Mouse (Mus musculus) stomach, embryonic 14.5 days (tissue): ENCODE results near the gene Lypd1. TPM values are rescaled to one million over a fixed set of nuclear protein-coding genes. Genes with fewer than 3 reads are reported as not detected.

Source experiments
- ATAC-seq: fragments of 200-750 bp; cut with Nextera tagmentation; 2 replicates; pipeline ENCODE4 v1.8.0; 2017; ENCODE audit warnings: low read depth, moderate TSS enrichment; ENCODE audit not compliant: insufficient number of reproducible peaks, insufficient read depth, low FRiP score
- H3K27ac ChIP-seq: fragments of 300-500 bp; sonication (generic); 2 replicates; pipeline ENCODE4 v1.5.1; 2014; ENCODE audit warnings: mild to moderate bottlenecking, low read length, moderate library complexity, mixed read lengths
- H3K27me3 ChIP-seq: fragments of 300-500 bp; sonication (generic); 2 replicates; pipeline ENCODE4 v1.6.1; 2014; ENCODE audit warnings: low read length, control low read depth, mixed read lengths; ENCODE audit not compliant: control insufficient read depth, insufficient read depth
- H3K36me3 ChIP-seq: fragments of 300-500 bp; sonication (generic); 2 replicates; pipeline ENCODE4 v1.6.1; 2014; ENCODE audit warnings: mild to moderate bottlenecking, control low read depth, low read length, moderate library complexity, mixed read lengths; ENCODE audit not compliant: control insufficient read depth, insufficient read depth
- H3K4me1 ChIP-seq: fragments of 300-500 bp; sonication (generic); 2 replicates; pipeline ENCODE4 v1.6.1; 2014; ENCODE audit warnings: low read length, control low read depth, mixed read lengths; ENCODE audit not compliant: control insufficient read depth, insufficient read depth
- H3K4me2 ChIP-seq: fragments of 300-500 bp; sonication (generic); replicated peaks from 2 replicates; pipeline ENCODE4 v1.6.1; 2014; ENCODE audit warnings: low read depth, low read length, control low read depth
- H3K4me3 ChIP-seq: fragments of 300-500 bp; sonication (generic); 2 replicates; pipeline ENCODE4 v1.5.1; 2014; ENCODE audit warnings: low read depth, low read length, control low read depth
- H3K9ac ChIP-seq: fragments of 300-500 bp; sonication (generic); replicated peaks from 2 replicates; pipeline ENCODE4 v1.6.1; 2014; ENCODE audit warnings: low read depth, mild to moderate bottlenecking, control low read depth, low read length, moderate library complexity, mixed read lengths
- H3K9me3 ChIP-seq: fragments of 300-500 bp; sonication (generic); 2 replicates; pipeline ENCODE4 v1.6.1; 2016; ENCODE audit warnings: low read depth, low read length, control low read depth; ENCODE audit not compliant: control insufficient read depth
- WGBS: fragments of 180-500 bp; shearing (Covaris S2); extraction: QIAGEN DNeasy Blood & Tissue Kit; methylation state at CpG from one replicate; pipeline ENCODE4 v1.1.7; 2014; 5-methylcytosine and 5-hydroxymethylcytosine counted together
- polyA plus RNA-seq: library from polyadenylated mRNA; unstranded; fragments of >200 nt; fragmentation: Nextera tagmentation; extraction: Ambion mirVana; gene quantifications from 2 replicates; pipeline ENCODE4 v1.2.1, GENCODE M21; 2014

Lypd1 gene
- polyA plus RNA-seq, 1 experiment from 2014 or later, result 2.8 TPM

DNA sequence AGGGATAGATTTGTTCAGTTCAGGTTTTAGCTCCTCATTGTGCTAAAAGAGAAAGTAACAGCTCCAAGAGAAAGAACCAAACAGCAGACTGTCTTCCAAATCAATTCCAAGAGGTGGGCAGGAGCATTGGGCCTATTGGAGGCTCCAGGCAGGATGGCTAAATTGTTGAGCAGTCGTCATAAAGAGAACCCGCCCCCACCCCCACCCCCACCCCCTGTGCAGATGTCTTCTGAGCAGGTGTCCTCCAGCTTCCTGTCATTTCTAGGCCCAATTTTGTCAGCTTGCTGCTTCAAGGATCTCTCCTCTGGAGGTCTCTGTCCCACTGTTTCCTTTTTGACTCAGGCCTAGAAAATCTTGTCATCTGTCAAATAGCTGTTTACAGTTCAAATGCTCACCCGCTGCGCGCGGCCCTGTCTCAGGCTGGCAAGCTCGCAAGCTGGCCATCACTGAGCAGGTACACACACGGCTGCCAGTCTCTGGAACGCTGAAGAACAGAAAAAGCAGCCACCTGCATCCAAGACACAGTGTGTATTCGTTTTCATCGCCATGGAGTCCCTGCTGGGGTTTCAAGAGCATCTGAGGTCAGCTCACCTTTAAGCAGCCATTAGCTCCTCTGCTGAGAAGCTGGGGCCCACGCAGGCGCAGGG, 73.0 kb downstream of the Lypd1 start:
- H3K4me2 ChIP-seq, result no peak overlapping the region
- no peaks in the 10 kb centered on the region for H3K36me3 ChIP-seq
- H3K4me1 ChIP-seq, result no peaks in the 10 kb centered on the region
- no peak overlapping the region for H3K4me3 ChIP-seq
- H3K27me3 ChIP-seq, result no peaks in the 10 kb centered on the region
- 48% methylated on average over 13 of the region's 13 CpGs for WGBS
- no peak for ATAC-seq
- no peak overlapping the region for H3K27ac ChIP-seq
- H3K9me3 ChIP-seq, result no peaks in the 10 kb centered on the region
- no peak overlapping the region for H3K9ac ChIP-seq

DNA sequence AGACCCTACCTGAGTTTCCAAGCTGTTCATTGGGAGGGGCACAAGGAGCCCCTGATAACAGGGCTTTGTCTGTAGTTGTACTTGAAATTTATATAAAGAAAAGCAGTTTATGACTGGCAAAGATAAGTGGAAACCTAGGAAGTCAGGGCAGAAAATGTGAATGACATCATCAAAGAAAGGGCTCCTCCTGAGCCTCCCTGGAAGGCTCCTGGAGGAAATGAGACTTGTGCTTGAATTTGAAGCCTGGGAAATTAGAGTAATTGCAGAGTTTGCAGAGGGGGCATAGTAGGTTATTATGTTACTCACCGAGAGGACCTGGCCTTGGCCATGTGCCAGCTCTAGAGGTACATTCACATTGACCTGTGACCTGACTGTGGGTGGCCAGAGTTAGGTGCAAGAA, 75.4 kb downstream of the Lypd1 start:
- H3K4me2 ChIP-seq, result no peak overlapping the region
- ATAC-seq, result no peak
- no peak overlapping the region for H3K4me3 ChIP-seq
- H3K4me1 ChIP-seq, result no peaks in the 10 kb centered on the region
- H3K36me3 ChIP-seq, result no peaks in the 10 kb centered on the region
- no peak overlapping the region for H3K9ac ChIP-seq
- H3K9me3 ChIP-seq, result no peaks in the 10 kb centered on the region
- 16% methylated on average over 1 of the region's 1 CpGs for WGBS
- no peak overlapping the region for H3K27ac ChIP-seq
- H3K27me3 ChIP-seq, result no peaks in the 10 kb centered on the region

DNA sequence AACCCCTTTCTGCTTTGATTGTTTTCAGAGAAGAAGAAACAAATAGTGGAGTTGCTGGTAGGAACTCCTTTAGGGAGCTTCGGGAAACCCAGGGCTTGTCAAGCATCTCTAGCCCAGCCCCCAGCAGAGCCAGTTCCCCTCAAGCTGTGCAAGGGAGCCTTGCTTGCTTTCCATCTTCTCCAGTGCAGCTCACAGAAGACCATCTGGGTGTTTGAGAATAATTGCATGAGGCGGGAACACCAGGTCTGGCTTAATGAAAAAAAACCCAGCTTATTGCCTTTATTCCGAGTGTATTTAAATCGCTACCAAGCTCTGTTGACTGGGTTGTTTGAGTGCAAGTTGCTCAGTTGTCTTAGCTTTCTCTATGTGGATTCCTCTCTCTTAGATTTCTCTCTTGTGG, 89.3 kb downstream of the Lypd1 start:
- Histone ChIP-seq H3K9me3 (no peaks in the 10 kb centered on the region), H3K4me3 (no peak overlapping the region), H3K27ac (no peak overlapping the region), H3K27me3 (no peaks in the 10 kb centered on the region), H3K4me2 (no peak overlapping the region), H3K36me3 (no peaks in the 10 kb centered on the region), H3K9ac (no peak overlapping the region), H3K4me1 (no peaks in the 10 kb centered on the region)
- 90% methylated on average over 4 of the region's 4 CpGs for WGBS
- ATAC-seq, result no peak

DNA sequence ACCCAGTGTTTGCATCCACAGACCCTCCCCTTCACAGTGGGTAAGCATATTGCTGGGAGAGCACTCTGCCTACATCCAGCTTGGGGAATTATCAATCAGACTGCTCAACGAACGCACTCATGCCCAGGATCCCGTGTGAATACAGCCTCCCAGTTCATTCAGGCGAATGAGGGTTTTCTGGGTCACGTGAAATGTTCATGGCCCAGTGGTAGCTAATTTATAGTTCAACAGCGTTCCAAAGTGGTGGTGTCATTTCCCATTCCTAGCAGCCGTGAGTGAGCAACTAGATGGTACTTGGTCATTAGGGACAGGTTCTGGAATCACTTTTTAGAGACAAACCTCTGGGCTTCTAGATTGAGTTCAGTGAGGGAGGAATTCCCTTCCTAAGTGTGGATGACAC, 91.8 kb downstream of the Lypd1 start:
- Histone ChIP-seq H3K4me3 (no peak overlapping the region), H3K4me2 (no peak overlapping the region), H3K27me3 (no peaks in the 10 kb centered on the region), H3K9ac (no peak overlapping the region), H3K4me1 (no peaks in the 10 kb centered on the region), H3K9me3 (no peaks in the 10 kb centered on the region), H3K27ac (no peak overlapping the region), H3K36me3 (no peaks in the 10 kb centered on the region)
- WGBS, result 90% methylated on average over 7 of the region's 7 CpGs
- no peak for ATAC-seq

Other genes with a start within 250 kb of the Lypd1 start
- gene Gpr39, start 236.1 kb downstream of the Lypd1 start, polyA plus RNA-seq, result 6.3 and 6.7 TPM in 2 replicates